10 mouse cellular contexts compared by ENCODE assay signal in genomic region chr14:119965842-119966483, GRCm38 (mm10).
DNase-seq lines count a peak whose midpoint lies in the region; ATAC-seq and TF ChIP-seq lines count a peak whose summit lies in the region.
"Had no signal": no experiment of that assay in that cellular context is flagged by ENCODE, and none has a peak within 500 bp of the region (broad histone marks: within the 10 kb centered on the region; RNA-seq: fewer than 3 reads in every experiment).

No protein-coding gene starts in this region.

- TF ChIP-seq POLR2A in cerebellum, adult 2 months (IDR thresholded peaks at IDR 0.05; ENCODE audit: borderline replicate concordance, insufficient read depth, low read length), result no peak

- H3K27me3 ChIP-seq in hindbrain, embryonic 14.5 days (ENCODE audit: control insufficient read depth, insufficient read depth, low read length), result no peaks in the 10 kb centered on the region
- no peaks in the 10 kb centered on the region for H3K27me3 ChIP-seq in hindbrain, embryonic 11.5 days (ENCODE audit: control insufficient read depth, insufficient read depth, low read length)
- no peaks in the 10 kb centered on the region for H3K27me3 ChIP-seq in cerebellum, adult 2 months (ENCODE audit: control insufficient read depth, insufficient read depth, low read length)

- no peak overlapping the region for H3K4me3 ChIP-seq in hindbrain, embryonic 14.5 days (replicated peaks; ENCODE audit: low read length)
- H3K4me3 ChIP-seq in hindbrain, embryonic 11.5 days (ENCODE audit: low read depth, low read length), result no peak overlapping the region
- no peak overlapping the region for H3K4me3 ChIP-seq in cerebellum, adult 2 months (replicated peaks; ENCODE audit: insufficient read depth, low read depth, low read length)
- H3K4me3 ChIP-seq: myocyte had no signal

- H3K9me3 ChIP-seq in hindbrain, embryonic 14.5 days (ENCODE audit: control insufficient read depth, low read length), result no peaks in the 10 kb centered on the region
- H3K9me3 ChIP-seq in hindbrain, embryonic 11.5 days (ENCODE audit: control insufficient read depth, low read length), result no peaks in the 10 kb centered on the region

- no peak overlapping the region for H3K27ac ChIP-seq in hindbrain, embryonic 14.5 days
- H3K27ac ChIP-seq in hindbrain, embryonic 11.5 days (ENCODE audit: low read depth, low read length), result no peak overlapping the region
- H3K27ac ChIP-seq in cerebellum, adult 2 months (ENCODE audit: insufficient read depth, low read length), result no peak overlapping the region

- no peaks in the 10 kb centered on the region for H3K4me1 ChIP-seq in hindbrain, embryonic 14.5 days (replicated peaks; ENCODE audit: control insufficient read depth, insufficient read depth, low read length)
- no peaks in the 10 kb centered on the region for H3K4me1 ChIP-seq in hindbrain, embryonic 11.5 days (replicated peaks; ENCODE audit: control insufficient read depth, insufficient read depth, low read length)
- H3K4me1 ChIP-seq in cerebellum, adult 2 months (ENCODE audit: control insufficient read depth, insufficient read depth, low read length), result 0 out of 2 replicates have a peak, but pooled peaks cover 5% of the 10 kb centered on the region

- peak; percentile 66 for DNase-seq in hindbrain, embryonic 14.5 days (ENCODE audit: low spot score)
- no peak for DNase-seq in hindbrain, embryonic 11.5 days (ENCODE audit: low spot score)
- DNase-seq in brain, adult 2 months (ENCODE audit: low read depth, low spot score), result peak; percentile 26
- DNase-seq in cerebellum, adult 2 months, result peak; percentile 35 to 50
- peak; percentile 7 for DNase-seq in lung, postnatal 36 days
- no peak for DNase-seq in thymus, postnatal 0 days (ENCODE audit: low spot score)
- no peak for DNase-seq in adrenal gland, adult 8-10 months
- no peak for DNase-seq in thymus, postnatal 4 days
- DNase-seq: liver had no signal

- TF ChIP-seq CTCF in cerebellum, adult 2 months (IDR thresholded peaks at IDR 0.05; ENCODE audit: borderline replicate concordance, insufficient read depth, low read depth, low read length), result no peak

- WGBS in hindbrain, embryonic 14.5 days, result 65% methylated on average over 11 of the region's 11 CpGs
- 84% methylated on average over 11 of the region's 11 CpGs for WGBS in hindbrain, embryonic 11.5 days
- WGBS in cerebellum, adult 2 months, result 14% methylated on average over 11 of the region's 11 CpGs

- H3K4me2 ChIP-seq in hindbrain, embryonic 14.5 days (replicated peaks), result no peak overlapping the region
- H3K4me2 ChIP-seq in hindbrain, embryonic 11.5 days (replicated peaks; ENCODE audit: low read depth, low read length), result no peak overlapping the region

- no peaks in the 10 kb centered on the region for H3K36me3 ChIP-seq in hindbrain, embryonic 14.5 days (replicated peaks; ENCODE audit: control insufficient read depth, insufficient read depth)
- H3K36me3 ChIP-seq in hindbrain, embryonic 11.5 days (ENCODE audit: control insufficient read depth, insufficient read depth, low read length), result no peaks in the 10 kb centered on the region

- no peak overlapping the region for H3K9ac ChIP-seq in hindbrain, embryonic 14.5 days
- no peak overlapping the region for H3K9ac ChIP-seq in hindbrain, embryonic 11.5 days (ENCODE audit: low read depth, low read length)

- peak; percentile 78 for ATAC-seq in hindbrain, embryonic 14.5 days (ENCODE audit: low FRiP score)
- no peak for ATAC-seq in hindbrain, embryonic 11.5 days (ENCODE audit: low FRiP score)

Comparison
In these comparisons a context has a peak if more than half of its experiments do, and no peak if none do; other contexts are left out.
1. DNase-seq: peak in hindbrain, embryonic 14.5 days (single experiment), brain, adult 2 months (single experiment), cerebellum, adult 2 months (2 of 2) and lung, postnatal 36 days (single experiment); none in hindbrain, embryonic 11.5 days (single experiment), thymus, postnatal 0 days (single experiment), adrenal gland, adult 8-10 months (single experiment) and thymus, postnatal 4 days (single experiment).